22 mouse cellular contexts compared by ENCODE assay signal in the genomic region with DNA sequence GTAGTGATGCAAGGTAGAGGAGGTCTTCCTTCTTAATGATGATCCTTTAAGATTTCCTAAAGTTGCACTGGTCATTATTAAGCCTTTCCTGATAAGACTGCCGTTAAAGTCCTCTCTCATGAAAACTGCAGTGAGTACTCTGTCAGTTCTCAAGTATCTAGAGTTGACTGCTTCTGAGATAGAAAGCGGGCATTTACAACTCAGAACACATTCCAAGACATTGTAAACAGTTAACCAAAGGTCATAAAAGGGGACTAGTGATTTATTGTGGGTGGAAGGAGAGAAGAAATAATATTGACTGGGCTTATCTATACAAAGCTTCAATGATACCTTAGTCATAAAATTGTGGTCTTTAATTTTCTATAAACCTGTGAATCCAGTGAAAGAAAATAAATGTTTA.
DNase-seq lines count a peak whose midpoint lies in the region; ATAC-seq and TF ChIP-seq lines count a peak whose summit lies in the region.
"Had no signal": no experiment of that assay in that cellular context is flagged by ENCODE, and none has a peak within 500 bp of the region (broad histone marks: within the 10 kb centered on the region; RNA-seq: fewer than 3 reads in every experiment).

No protein-coding gene starts in this region.

- no peak for DNase-seq in intestine, embryonic 14.5 days (ENCODE audit: low spot score)
- DNase-seq in midbrain, embryonic 11.5 days (ENCODE audit: low spot score, missing footprints) = peak; percentile 14
- DNase-seq in thymus, postnatal 0 days (ENCODE audit: low spot score) = no peak
- no peak for DNase-seq in kidney, adult 18-20 months
- DNase-seq: adrenal gland, adult 2 months; adrenal gland, adult 8-10 months; adrenal gland, postnatal 10 days; adrenal gland, postnatal 14 days; adrenal gland, postnatal 25 days; adrenal gland, postnatal 36 days; B cell, adult 2 months; cerebellum, adult 11 months; cerebellum, adult 11-12 months had no signal

- no peak overlapping the region for H3K4me2 ChIP-seq in intestine, embryonic 14.5 days (ENCODE audit: low read length)
- no peak overlapping the region for H3K4me2 ChIP-seq in intestine, postnatal 0 days (replicated peaks; ENCODE audit: low read depth)
- no peak overlapping the region for H3K4me2 ChIP-seq in midbrain, embryonic 11.5 days
- H3K4me2 ChIP-seq in midbrain, embryonic 15.5 days = no peak overlapping the region
- no peak overlapping the region for H3K4me2 ChIP-seq in intestine, embryonic 15.5 days (replicated peaks)
- no peak overlapping the region for H3K4me2 ChIP-seq in intestine, embryonic 16.5 days (ENCODE audit: low read depth, low read length)

- H3K36me3 ChIP-seq in intestine, embryonic 14.5 days (ENCODE audit: control insufficient read depth, insufficient read depth, low read length) = no peaks in the 10 kb centered on the region
- no peaks in the 10 kb centered on the region for H3K36me3 ChIP-seq in intestine, postnatal 0 days (ENCODE audit: control insufficient read depth, insufficient read depth)
- no peaks in the 10 kb centered on the region for H3K36me3 ChIP-seq in midbrain, embryonic 11.5 days (ENCODE audit: control insufficient read depth, insufficient read depth, low read length)
- no peaks in the 10 kb centered on the region for H3K36me3 ChIP-seq in midbrain, embryonic 15.5 days (replicated peaks)
- no peaks in the 10 kb centered on the region for H3K36me3 ChIP-seq in intestine, embryonic 15.5 days
- H3K36me3 ChIP-seq in intestine, embryonic 16.5 days (ENCODE audit: control insufficient read depth, insufficient read depth, low read length) = no peaks in the 10 kb centered on the region
- H3K36me3 ChIP-seq: G1E had no signal

- peak; percentile 72 for ATAC-seq in intestine, embryonic 14.5 days (replicated peaks; ENCODE audit: low FRiP score, low TSS enrichment, low read depth)
- ATAC-seq in intestine, postnatal 0 days = no peak
- no peak for ATAC-seq in midbrain, embryonic 11.5 days (ENCODE audit: low FRiP score)
- ATAC-seq in midbrain, embryonic 15.5 days (replicated peaks) = no peak
- ATAC-seq in intestine, embryonic 15.5 days = peak; percentile 84
- peak; percentile 85 for ATAC-seq in intestine, embryonic 16.5 days
- ATAC-seq: activated CD4-positive, CD25-positive, alpha-beta regulatory T cell, adult 4 months; CD4-positive, CD25-positive, alpha-beta regulatory T cell, adult 4 months; Patski had no signal

- no peak overlapping the region for H3K9ac ChIP-seq in intestine, embryonic 14.5 days (ENCODE audit: low read length)
- H3K9ac ChIP-seq in intestine, postnatal 0 days (ENCODE audit: low read depth, low read length) = no peak overlapping the region
- H3K9ac ChIP-seq in midbrain, embryonic 11.5 days (ENCODE audit: low read length) = no peak overlapping the region
- no peak overlapping the region for H3K9ac ChIP-seq in midbrain, embryonic 15.5 days
- H3K9ac ChIP-seq in intestine, embryonic 15.5 days = no peak overlapping the region
- no peak overlapping the region for H3K9ac ChIP-seq in intestine, embryonic 16.5 days (ENCODE audit: low read depth, low read length)

- no peak overlapping the region for H3K4me3 ChIP-seq in intestine, embryonic 14.5 days (ENCODE audit: low read depth, low read length)
- H3K4me3 ChIP-seq in intestine, postnatal 0 days (ENCODE audit: low read depth, low read length) = no peak overlapping the region
- H3K4me3 ChIP-seq in midbrain, embryonic 11.5 days (ENCODE audit: low read depth, low read length) = no peak overlapping the region
- no peak overlapping the region for H3K4me3 ChIP-seq in midbrain, embryonic 15.5 days
- no peak overlapping the region for H3K4me3 ChIP-seq in intestine, embryonic 15.5 days (replicated peaks)
- H3K4me3 ChIP-seq in intestine, embryonic 16.5 days (ENCODE audit: low read length) = no peak overlapping the region

- 16% methylated on average over 2 of the region's 2 CpGs for WGBS in intestine, embryonic 14.5 days
- WGBS in intestine, postnatal 0 days = 6% methylated on average over 2 of the region's 2 CpGs
- WGBS in midbrain, embryonic 11.5 days = 80% methylated on average over 2 of the region's 2 CpGs
- WGBS in midbrain, embryonic 15.5 days = 92% methylated on average over 2 of the region's 2 CpGs
- WGBS in intestine, embryonic 15.5 days = 11% methylated on average over 2 of the region's 2 CpGs
- WGBS in intestine, embryonic 16.5 days = 19% methylated on average over 2 of the region's 2 CpGs

- H3K27ac ChIP-seq in intestine, embryonic 14.5 days (ENCODE audit: low read depth) = no peak overlapping the region
- H3K27ac ChIP-seq in intestine, postnatal 0 days (ENCODE audit: low read depth, low read length) = no peak overlapping the region
- H3K27ac ChIP-seq in midbrain, embryonic 11.5 days (ENCODE audit: low read depth, low read length) = no peak overlapping the region
- H3K27ac ChIP-seq in midbrain, embryonic 15.5 days = no peak overlapping the region
- H3K27ac ChIP-seq in intestine, embryonic 15.5 days = no peak overlapping the region
- no peak overlapping the region for H3K27ac ChIP-seq in intestine, embryonic 16.5 days (ENCODE audit: low read length)

- no peaks in the 10 kb centered on the region for H3K27me3 ChIP-seq in intestine, embryonic 14.5 days (replicated peaks; ENCODE audit: control insufficient read depth, insufficient read depth, low read length)
- no peaks in the 10 kb centered on the region for H3K27me3 ChIP-seq in intestine, postnatal 0 days (replicated peaks; ENCODE audit: control insufficient read depth, insufficient read depth, low read length)
- H3K27me3 ChIP-seq in midbrain, embryonic 11.5 days (ENCODE audit: control insufficient read depth, insufficient read depth, low read length) = no peaks in the 10 kb centered on the region
- no peaks in the 10 kb centered on the region for H3K27me3 ChIP-seq in midbrain, embryonic 15.5 days (replicated peaks)
- no peaks in the 10 kb centered on the region for H3K27me3 ChIP-seq in intestine, embryonic 15.5 days (replicated peaks)
- H3K27me3 ChIP-seq in intestine, embryonic 16.5 days (replicated peaks; ENCODE audit: control insufficient read depth, insufficient read depth, low read length) = no peaks in the 10 kb centered on the region
- H3K27me3 ChIP-seq: CH12.LX, Patski had no signal

- no peaks in the 10 kb centered on the region for H3K4me1 ChIP-seq in intestine, embryonic 14.5 days (replicated peaks; ENCODE audit: control insufficient read depth, insufficient read depth, low read length)
- H3K4me1 ChIP-seq in intestine, postnatal 0 days (replicated peaks; ENCODE audit: control insufficient read depth, insufficient read depth, low read length) = no peaks in the 10 kb centered on the region
- H3K4me1 ChIP-seq in midbrain, embryonic 11.5 days (ENCODE audit: control insufficient read depth, insufficient read depth, low read length) = no peaks in the 10 kb centered on the region
- no peaks in the 10 kb centered on the region for H3K4me1 ChIP-seq in midbrain, embryonic 15.5 days
- H3K4me1 ChIP-seq in intestine, embryonic 15.5 days (replicated peaks) = no peaks in the 10 kb centered on the region
- H3K4me1 ChIP-seq in intestine, embryonic 16.5 days (ENCODE audit: control insufficient read depth, insufficient read depth, low read length) = no peaks in the 10 kb centered on the region; the same call in 1 of the 2 replicates

- no peak for TF ChIP-seq CTCF in intestine, postnatal 0 days (IDR thresholded peaks at IDR 0.05; ENCODE audit: low read depth)

- no peaks in the 10 kb centered on the region for H3K9me3 ChIP-seq in intestine, embryonic 14.5 days (ENCODE audit: control insufficient read depth, low read length)
- H3K9me3 ChIP-seq in intestine, postnatal 0 days (ENCODE audit: control insufficient read depth) = no peaks in the 10 kb centered on the region
- H3K9me3 ChIP-seq in midbrain, embryonic 11.5 days (ENCODE audit: control insufficient read depth, low read length) = no peaks in the 10 kb centered on the region
- H3K9me3 ChIP-seq in midbrain, embryonic 15.5 days = no peaks in the 10 kb centered on the region
- no peaks in the 10 kb centered on the region for H3K9me3 ChIP-seq in intestine, embryonic 15.5 days
- H3K9me3 ChIP-seq in intestine, embryonic 16.5 days (ENCODE audit: control insufficient read depth, low read length) = no peaks in the 10 kb centered on the region
- H3K9me3 ChIP-seq: G1E had no signal

Comparison
In these comparisons a context has a peak if more than half of its experiments do, and no peak if none do; other contexts are left out.
1. ATAC-seq: peak in intestine, embryonic 14.5 days (single experiment), intestine, embryonic 15.5 days (single experiment) and intestine, embryonic 16.5 days (single experiment); none in intestine, postnatal 0 days (single experiment), midbrain, embryonic 11.5 days (single experiment) and midbrain, embryonic 15.5 days (single experiment).